Mouse (Mus musculus) retina, embryonic 14.5 days (tissue): ENCODE results near the gene Begain.

Source experiments
- DNase-seq: peaks from one replicate; pipeline ENCODE4 v3.0.0-alpha.2; 2015; ENCODE audit warnings: low spot score

Gene Begain

DNA sequence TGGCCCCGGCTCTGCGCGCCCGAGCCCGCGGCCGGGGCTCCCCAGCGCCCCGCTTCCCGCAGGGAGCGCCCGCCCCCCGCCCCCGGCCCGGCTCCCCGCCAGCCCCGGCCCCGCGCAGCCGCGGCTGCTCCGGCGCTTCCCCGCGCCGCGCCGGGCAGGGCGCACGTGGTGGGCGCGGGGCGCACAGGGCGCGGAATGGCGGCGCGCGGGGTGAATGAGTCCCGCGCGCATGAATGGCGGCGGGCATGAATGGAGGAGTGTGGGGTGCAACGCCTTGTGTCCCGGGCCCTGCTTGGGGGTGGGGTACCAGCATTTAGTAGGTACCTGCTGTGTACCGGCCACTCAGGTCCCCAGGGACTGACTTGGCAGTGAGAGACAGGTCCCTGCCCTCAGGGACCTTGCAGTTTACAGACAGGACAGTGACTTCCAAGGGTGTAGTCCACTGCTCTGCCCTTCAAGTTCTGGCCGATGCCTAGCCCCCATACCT is at the start of gene Begain:
Gene Begain, minus strand, starts transcription at position 51 of the 487 bp plus-strand sequence.
- DNase-seq = peak; percentile 55

DNA sequence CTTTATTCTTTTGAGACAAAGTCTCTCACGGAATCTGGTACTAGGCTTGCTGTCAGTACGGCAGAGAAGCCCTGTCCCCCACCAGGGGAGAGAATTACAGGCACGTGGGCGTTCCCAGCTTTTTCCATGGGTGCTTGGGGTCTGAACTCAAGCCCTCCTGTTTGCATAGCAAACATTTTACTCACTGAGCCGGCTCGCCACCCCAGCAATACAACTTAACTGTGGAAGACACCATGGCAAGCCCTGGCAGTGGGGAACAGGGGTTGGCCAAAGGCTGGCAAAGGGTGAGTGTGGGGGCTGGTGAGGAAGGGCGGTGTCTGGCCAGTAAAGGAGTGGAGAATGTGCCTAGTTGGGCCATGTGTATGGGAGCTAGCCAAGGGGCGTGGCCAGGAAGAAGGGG is 47.7 kb upstream of the Begain start:
- no peak for DNase-seq

DNA sequence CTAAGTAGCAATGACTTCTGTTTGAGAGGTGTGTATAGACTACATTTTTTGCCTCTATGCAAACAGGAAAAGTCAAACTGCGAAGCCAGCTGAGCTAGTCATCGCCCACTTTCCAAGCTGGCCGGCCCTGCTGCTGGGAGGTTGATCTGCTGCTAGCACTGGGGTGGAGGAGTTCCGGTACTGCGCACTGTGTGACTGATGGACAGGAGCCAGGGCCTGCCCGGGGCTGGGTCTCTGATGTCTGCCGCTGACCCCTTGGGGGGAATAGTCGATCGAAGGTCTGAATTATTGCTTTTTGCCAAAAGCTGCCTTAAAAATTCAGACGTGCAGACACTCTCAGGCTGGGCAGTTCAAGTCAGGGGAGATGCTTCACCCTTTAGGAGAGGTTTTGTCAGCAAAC is 47.1 kb upstream of the Begain start:
- DNase-seq = no peak

DNA sequence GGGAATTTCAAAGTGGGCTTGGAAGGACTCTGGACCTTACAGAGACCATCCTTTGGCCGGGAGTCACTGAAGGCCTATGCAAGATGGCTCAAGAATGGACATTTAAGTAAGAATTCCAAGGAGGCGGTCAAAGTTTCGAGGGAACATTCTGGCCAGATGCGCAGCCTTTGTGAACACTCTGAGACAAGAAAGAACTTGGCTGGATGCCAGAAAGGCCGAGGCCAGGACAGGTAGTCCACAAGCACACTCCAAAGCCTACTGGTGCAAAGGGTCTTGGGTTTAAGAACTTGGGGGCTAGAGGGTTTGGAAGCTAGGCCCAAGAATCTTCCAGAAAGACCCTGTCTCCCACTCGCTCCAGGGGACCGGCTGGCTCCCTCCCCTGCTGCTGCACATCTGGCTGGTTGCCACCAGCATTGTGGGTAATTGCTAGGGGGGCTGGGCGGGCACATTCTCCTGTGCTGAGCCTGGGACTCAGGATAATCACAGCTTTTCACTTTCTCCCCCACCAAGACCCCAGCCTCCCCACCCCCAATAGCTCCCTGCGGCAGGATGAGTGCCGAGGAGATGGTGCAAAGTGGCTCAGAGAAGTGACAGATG is 45.1 kb upstream of the Begain start:
- no peak for DNase-seq

DNA sequence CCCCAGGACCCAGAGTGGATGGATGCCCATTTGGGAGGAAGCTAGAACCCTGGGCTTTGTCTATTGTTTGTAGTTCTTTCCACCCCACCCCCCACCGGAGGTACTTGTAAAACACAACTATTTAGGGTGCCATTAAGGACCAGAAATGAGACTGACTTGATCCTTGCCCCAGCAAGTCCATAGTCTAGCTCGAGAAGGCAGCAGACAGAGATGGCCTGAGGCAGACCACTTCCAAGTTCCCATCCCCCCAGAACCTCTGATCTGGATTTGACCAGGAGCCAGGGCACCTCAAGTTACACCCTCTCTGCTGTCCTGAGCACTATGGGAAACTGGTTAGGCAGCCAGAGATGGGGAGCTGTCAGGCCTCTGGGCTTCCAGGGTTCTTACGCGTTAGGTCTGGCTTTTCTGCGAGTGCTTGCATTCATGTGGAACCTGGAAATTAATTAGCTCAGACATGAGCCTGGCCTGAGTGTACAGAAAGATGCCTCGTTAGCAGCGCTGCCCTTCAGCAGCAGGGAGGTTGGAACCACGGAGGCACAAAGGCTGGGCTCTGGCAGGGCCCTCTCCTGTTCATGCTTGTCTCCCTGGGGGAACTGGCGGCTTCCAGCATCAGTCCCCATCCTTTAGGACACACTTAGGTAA is 44.5 kb upstream of the Begain start:
- DNase-seq = peak; percentile 22

DNA sequence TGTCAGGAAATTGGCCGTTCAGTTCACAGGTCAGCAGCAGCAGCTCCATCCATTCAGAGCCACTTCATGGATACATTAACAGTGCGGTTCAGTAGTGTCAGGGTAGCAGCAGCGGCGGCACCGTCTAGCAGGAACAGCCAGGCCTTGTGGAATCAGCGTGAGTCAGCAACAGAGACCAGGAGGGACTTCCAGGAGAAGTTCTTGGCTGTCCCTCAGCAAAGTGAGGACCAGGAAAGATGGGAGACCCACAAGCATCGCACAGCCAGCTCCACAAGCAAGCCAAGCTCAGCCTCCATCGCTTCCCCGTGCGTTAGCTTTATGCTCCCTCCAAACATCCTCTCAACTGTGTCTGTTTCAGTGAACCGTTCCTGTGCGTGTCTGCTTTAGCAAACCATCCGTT is 40.9 kb upstream of the Begain start:
- DNase-seq = no peak

DNA sequence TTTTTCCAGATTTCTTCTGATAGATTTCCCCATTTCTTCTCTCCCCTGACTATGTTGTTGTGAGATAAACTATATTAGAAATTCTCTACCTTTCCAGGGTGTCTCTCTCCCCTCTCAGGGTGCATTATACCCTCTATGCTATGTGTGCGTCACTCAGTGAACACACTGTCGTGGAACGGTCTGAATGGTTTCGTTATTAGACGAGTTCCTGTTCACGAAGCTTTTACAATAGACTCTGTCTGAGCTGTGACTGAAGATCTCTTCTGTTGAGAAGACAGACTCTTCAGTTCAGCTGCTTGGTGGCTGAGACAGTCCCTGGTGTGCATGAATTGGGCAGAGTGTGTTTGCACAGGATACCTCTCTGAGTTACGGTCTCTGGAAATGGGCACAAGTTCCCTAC is 32.4 kb upstream of the Begain start:
- no peak for DNase-seq

DNA sequence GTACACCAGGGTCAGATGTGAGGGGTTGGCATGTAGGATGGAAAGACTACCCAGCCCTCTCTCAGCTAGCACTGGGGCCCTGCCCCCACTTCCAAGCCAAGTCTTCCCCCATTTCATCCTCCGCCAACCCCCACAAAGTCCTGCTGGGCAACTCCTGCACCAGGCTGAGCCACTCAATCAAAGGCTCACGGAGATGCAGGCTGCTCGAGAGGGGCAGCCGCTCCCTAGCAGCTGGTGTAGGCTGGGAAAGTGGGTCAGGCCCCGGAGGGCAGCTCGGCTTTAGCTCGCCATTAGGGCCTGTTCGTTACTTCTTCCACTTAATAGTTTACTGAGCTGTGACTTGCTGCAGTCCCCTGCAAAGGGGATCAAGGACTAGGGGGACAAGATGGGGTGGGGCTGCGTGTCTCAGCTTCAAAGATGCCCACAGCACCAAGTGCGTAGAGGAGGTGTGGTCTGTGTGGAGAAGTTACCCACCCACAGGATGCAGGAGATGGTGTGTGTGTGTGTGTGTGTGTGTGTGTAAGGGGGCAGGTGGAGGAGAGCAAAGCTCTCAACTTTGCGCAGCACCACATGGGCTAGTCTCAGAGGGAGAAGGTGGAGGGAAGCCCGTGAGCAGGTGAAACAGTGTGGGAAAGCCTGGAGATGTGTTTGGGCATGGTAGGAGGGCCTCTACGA is 22.6 kb upstream of the Begain start:
- DNase-seq = peak; percentile 73

DNA sequence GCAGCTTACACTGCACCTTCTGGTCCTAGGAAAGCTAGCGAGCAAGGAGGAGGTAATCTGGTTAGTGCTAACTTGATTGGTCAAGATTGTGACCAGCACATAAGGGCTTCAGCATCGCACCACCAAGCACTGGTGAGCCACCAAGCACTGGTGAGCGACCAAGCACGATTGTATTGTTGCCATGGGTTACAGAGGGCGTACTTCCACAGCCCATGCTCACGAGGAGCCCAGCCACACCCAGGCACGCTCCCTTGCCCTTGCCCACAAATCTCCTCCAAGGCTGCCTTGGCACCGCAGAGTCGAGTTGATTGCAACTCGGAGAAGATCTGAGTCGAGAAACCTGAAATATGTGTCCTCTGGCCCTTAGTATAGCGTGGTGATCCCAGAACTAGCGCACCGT is 22.0 kb upstream of the Begain start:
- DNase-seq = peak; percentile 67

DNA sequence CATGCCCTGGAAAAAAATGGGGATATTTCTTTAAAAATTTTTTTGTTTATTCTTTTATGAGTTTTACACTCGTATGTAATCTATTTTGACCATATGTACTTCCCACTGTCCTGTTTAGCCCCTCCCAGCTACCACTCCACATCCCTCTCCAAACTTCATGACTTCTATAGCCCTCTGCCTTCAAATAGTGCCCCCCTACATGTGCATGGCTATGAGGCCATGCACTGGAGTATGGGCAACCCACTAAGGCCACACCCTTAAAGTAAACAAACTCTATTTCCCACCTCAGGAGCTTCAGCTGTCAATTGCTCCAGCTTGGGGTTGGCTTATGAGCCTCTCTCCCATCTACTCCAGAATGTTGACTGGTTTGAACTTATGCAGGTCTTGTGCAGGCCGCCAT is 18.1 kb upstream of the Begain start:
- DNase-seq = no peak

DNA sequence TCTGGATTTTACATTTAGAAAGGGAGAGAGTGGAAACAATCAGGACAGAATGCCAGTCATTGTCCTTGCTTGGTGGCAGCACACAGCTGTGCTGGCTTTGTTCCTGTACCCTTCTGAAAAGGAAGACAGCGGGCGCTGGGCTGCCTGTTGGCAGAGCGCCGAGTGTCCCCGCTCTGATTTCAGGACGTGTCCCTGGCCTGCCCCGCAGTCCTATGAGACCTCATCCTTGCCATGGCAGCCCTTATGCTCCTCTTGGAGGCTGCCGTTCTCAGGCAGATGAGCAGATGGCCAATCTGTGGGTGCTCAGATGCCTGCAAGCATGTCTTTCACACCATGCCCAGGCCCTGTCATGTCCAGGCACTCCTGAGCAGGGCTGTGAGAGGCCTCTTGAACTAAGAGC is 17.7 kb upstream of the Begain start:
- no peak for DNase-seq

DNA sequence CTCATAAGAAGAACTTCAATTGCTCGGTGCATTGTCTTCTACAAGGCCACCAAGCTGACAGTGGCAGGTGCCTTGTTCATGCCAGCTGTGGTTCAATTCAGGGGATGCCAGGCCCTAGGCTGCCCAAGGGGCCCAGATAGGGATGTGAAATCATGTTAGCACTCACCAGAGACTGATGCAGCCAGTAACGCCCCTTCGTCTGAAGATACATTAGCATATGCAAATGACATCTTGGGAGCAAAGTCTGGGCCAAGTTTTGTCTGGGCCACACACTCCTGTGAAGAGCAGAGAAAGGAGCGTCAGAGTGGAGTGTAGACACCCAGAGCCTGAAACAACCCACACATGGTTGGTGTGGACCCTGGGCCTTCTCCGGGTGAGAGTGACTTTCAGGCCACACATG is 17.0 kb upstream of the Begain start:
- no peak for DNase-seq

DNA sequence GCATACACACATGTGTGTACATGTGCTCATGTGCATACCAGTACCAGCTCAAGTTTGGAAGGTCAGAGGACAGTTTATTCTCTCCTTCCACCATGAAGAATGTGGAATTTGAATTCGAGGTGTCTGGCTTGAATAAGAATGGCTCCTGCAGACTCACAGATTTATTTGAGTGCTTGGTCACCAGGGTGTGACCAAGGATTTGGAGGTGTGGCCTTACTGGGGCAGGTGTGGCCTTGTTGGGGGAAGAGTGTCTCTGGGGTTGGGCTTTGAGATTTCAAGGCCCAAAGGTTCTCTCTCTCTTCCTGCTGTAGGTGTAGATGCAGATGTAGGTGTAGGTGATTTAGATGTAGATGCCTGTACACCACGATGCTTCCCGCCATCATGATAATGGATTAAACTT is 15.5 kb upstream of the Begain start:
- DNase-seq = no peak

DNA sequence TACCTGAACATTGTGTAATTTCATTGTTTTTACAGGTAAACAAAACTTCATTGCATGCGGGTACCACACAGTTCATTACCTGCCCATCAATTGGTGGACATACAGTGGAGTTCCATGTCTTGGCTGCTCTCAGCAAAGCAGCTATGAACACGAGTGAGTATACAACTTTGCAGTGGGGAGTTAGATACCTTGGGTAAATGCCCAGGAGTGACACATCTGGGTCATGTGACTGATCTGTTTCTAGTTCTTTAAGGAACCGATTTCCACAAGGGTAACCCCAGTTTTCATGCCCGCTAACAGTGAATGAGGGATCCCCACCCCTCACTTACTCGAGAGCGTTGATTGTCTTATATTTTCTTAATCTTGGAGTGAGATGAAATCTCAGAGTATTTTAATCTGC is 9.0 kb upstream of the Begain start:
- DNase-seq = no peak

DNA sequence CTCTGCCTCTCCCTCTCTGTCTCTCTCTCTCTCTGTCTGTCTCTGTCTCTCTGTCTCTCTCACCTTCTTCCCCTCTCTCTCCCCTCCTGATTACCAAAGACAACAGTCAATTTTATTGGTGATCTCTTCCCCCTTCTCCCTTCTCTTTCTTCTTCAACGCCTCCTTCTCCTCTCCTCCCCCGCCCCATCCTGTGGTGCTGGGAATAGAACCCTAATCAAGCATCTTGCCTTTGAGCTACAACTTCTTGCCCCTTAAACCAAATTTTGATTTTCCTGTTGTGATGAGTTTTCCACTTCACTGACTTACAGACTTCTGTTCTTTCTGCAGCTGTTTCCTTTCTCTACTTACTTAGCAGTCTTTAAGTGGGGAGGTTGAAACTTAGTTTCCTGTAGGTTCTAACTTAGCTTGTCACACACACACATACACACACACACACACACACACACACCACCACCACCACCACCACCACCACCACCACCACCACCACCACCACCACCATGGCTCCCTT is 6.8 kb upstream of the Begain start:
- no peak for DNase-seq

DNA sequence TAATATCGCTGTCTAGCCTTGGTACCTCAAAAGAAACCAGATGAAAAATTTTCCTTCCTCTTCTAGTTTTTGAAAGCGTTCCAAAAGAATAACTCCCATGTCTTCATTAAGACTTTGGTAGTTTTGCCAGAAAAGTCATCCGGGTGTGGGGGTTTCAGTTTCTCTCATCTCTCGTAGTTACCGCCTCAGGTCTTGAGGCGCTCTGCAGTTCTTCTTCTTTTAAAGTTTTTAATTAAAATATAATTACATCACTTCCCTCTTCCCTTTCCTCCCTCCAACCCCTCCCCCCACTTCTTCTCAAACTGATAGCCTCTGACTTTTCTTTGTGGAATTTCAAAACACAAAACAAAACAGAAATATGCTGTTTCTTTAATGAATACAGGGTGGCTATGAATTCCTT is 6.1 kb upstream of the Begain start:
- no peak for DNase-seq

DNA sequence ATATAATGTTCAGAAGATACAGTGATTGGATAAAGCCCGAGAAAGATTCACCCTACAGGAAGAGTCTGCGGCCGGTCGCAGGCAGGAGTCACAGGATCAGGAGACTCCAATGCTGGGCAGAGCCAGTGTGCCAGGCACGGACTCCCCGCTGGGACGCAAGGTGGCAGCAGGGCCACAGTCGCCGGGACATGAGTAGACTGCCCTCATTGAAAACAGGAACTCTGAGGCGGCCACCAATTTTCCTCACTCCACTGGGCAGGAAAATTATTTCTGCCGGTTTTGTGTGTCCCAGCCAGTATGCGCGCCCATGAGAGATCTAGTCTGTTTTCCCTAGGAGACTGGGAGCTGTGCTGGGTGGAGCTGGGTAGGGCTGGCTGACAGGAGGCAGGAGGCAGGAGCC is 3.2 kb upstream of the Begain start:
- no peak for DNase-seq

DNA sequence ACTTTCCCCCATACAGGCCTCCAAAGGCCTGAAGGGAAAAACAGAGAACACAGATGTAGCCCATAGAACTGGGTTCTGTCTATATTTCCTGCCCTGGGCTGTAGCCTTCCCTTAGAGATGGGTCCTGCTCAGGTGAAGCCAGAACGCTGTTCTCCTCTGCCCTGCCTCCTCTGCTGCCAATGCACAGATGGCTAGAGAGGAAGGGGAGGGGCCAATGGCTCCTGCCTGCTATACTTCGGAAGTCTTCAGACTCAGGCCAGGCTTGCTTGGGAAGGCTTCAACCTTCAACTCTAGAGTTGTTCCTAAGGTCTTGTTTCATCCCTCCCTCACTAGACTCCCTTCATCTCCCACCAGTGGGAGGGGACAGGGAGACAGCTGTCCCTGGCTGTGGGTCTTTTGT is 1.7 kb upstream of the Begain start:
- DNase-seq = no peak

DNA sequence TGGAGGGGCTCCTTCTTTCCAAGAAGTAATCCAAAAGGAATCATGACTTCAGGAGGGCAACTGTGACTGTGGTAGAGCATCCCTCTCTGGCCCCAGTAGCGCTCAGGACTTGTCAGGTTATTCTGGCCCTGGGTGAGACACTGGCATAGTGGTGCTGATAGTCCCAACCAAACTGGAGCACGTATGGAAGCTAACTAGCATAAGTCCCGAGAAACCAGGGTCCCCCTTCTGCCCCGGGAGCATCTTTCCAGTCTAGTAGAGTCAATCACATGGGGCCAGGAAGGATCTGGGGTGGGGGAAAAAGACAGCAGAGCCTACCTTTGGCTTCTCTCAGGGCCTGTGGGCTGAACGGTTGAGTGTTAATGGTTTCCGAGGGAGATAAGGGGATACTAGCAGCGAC is 721 bp upstream of the Begain start:
- no peak for DNase-seq

DNA sequence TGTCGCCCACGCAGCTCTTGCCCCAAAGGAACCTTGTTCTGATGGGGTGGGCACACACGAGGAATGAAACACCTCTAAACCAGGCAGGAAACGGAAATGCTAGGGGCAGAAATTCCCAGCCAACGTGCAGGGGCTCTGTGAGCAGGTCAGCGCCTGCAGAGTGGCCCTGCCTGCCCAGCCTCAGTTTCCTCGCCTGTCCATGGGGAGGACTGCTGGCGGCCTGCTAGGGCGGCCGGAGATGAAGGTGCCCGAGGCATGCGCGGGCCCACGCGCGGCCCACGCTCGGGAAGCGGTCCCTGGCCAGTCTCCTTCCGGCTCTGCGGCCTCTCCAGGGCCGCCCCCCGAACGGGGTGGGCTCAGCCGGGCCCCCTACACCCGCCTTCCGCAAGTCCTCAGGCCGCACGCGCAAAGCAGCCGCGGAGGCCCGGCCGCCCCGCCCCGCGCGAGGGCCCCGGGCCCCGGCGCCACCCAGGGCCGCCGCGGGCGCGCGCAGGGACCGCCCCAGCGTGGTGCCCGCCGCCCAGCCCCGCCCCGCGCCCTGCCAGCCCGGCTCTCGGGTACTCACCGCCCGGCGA is 369 bp downstream of the Begain start:
- peak; percentile 60 for DNase-seq

DNA sequence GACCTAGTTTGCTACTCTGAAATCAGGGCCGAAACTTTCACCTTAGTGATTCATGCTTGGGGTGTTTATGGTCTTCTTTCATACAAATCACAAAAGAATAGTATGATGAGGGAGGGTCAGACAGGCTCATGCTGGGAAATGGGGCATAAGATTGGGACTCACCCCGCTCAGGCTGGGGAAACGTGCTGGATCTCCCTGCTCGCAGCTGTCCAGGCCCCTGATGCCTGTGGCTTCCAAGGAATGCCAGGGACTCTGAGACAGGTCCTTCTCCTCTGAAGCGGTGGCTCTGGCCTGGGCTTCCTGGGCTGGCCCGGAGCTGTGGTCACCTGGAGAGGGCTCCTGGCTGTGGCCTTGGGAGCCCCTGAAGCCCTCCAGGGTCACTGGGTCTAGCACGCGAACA is 9.4 kb downstream of the Begain start:
- no peak for DNase-seq

DNA sequence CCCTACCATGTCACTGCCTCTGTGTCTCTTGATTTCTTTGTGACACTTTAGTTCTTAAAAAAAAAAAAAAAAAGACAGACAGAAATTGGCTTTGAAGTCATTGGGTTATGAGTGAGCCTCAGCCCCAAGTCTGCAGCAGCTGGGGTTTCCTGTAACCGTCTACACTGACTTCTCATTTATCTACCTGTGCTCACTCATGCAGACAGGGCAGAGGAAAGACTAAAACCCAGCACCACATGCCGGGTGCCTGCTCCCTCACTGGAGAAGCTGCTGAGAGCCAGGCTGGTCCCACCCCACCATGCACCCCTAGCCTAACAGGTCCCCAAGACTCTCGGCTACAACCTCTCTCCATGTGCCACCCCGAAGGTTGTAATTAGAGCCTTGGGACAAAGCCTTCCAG is 10.3 kb downstream of the Begain start:
- DNase-seq = no peak
